Mouse (Mus musculus) myocyte (in vitro differentiated cells): Measurements from ENCODE around the gene Avil. TPM values are rescaled to one million over a fixed set of nuclear protein-coding genes. Genes with fewer than 3 reads are reported as not detected.

Source experiments
- H3K27me3 ChIP-seq: one replicate; pipeline ENCODE4 v1.6.1; 2011; ENCODE audit not compliant: control insufficient read depth, insufficient read depth, insufficient read length
- H3K36me3 ChIP-seq: one replicate; pipeline ENCODE4 v1.6.1; 2011; ENCODE audit not compliant: control insufficient read depth, insufficient read depth
- H3K4me2 ChIP-seq: one replicate; pipeline ENCODE4 v1.6.1; 2011; ENCODE audit warnings: low read depth, control low read depth
- H3K4me3 ChIP-seq: one replicate; pipeline ENCODE4 v1.5.1; 2011; ENCODE audit warnings: mild to moderate bottlenecking, control low read depth, moderate library complexity
- H3K79me2 ChIP-seq: one replicate; pipeline ENCODE4 v1.6.1; 2011; ENCODE audit not compliant: control insufficient read depth, insufficient read depth
- H3ac ChIP-seq: one replicate; pipeline ENCODE4 v1.6.1; 2011; ENCODE audit not compliant: control insufficient read depth, insufficient read length
- CEBPB ChIP-seq: IDR thresholded peaks from 2 replicates; pipeline ENCODE4 v1.6.1; 2011; ENCODE audit warnings: mild to moderate bottlenecking, moderate library complexity; ENCODE audit not compliant: poor library complexity, insufficient read depth, severe bottlenecking
- E2F4 ChIP-seq: IDR thresholded peaks from one replicate; pipeline ENCODE4 v1.6.1; 2011; ENCODE audit warnings: mild to moderate bottlenecking, control low read depth, moderate library complexity; ENCODE audit not compliant: insufficient read depth
- MAX ChIP-seq: IDR thresholded peaks from one replicate; pipeline ENCODE4 v1.6.1; 2011; ENCODE audit warnings: low read depth, mild to moderate bottlenecking, control low read depth
- MYOD1 ChIP-seq, 3 experiments: IDR thresholded peaks; one replicate each; pipeline ENCODE4 v1.6.1; 2011; ENCODE audit warnings: control low read depth in 2 of 3, low read depth in 2 of 3, mild to moderate bottlenecking in 2 of 3, moderate library complexity in 1 of 3; ENCODE audit not compliant: insufficient read length in 2 of 3, control insufficient read depth in 1 of 3
- POLR2A ChIP-seq: IDR thresholded peaks from one replicate; pipeline ENCODE4 v1.6.1; 2011; ENCODE audit warnings: low read depth, mild to moderate bottlenecking, control low read depth, moderate library complexity; ENCODE audit not compliant: insufficient read length
- POLR2AphosphoS2 ChIP-seq: IDR thresholded peaks from one replicate; pipeline ENCODE4 v1.6.1; 2011; ENCODE audit warnings: low read depth, control low read depth; ENCODE audit not compliant: insufficient read length
- REST ChIP-seq: IDR thresholded peaks from one replicate; pipeline ENCODE4 v1.6.1; 2011; ENCODE audit warnings: mild to moderate bottlenecking, control low read depth, moderate library complexity; ENCODE audit not compliant: insufficient read depth, insufficient read length
- SRF ChIP-seq: IDR thresholded peaks from one replicate; pipeline ENCODE4 v1.6.1; 2011; ENCODE audit warnings: low read depth; ENCODE audit not compliant: control insufficient read depth, insufficient read length
- TCF12 ChIP-seq: IDR thresholded peaks from one replicate; pipeline ENCODE4 v1.6.1; 2011; ENCODE audit warnings: mild to moderate bottlenecking, control low read depth; ENCODE audit not compliant: poor library complexity, insufficient read depth, severe bottlenecking
- TCF3 ChIP-seq: IDR thresholded peaks from one replicate; pipeline ENCODE4 v1.6.1; 2011; ENCODE audit warnings: low read depth, control low read depth; ENCODE audit not compliant: insufficient read length
- USF1 ChIP-seq: IDR thresholded peaks from one replicate; pipeline ENCODE4 v1.6.1; 2011; ENCODE audit warnings: low read depth, mild to moderate bottlenecking, control low read depth, moderate library complexity
- polyA plus RNA-seq: library from polyadenylated mRNA; unstranded; fragments of >200 nt; fragmentation: generic; extraction: Trizol; gene quantifications from one replicate; pipeline ENCODE4 v1.2.1, GENCODE M21; 2012; ENCODE audit warnings: missing spikeins

Avil gene
- polyA plus RNA-seq, 1 experiment: 33.3 TPM

- Histone ChIP-seq H3K79me2 (peaks cover 4% of the 10 kb centered on the region), H3K27me3 (no peaks in the 10 kb centered on the region), H3K36me3 (no peaks in the 10 kb centered on the region), H3ac (peak overlapping the region; percentile 36), H3K4me2 (peak overlapping the region; percentile 97), H3K4me3 (peak overlapping the region; percentile 92)
- TF ChIP-seq MAX (no peak), CEBPB (no peak), MYOD1 (IDR thresholded peaks at IDR 0.05; ENCODE audit: control insufficient read depth in 1 of 3, insufficient read length in 2 of 3, low read depth in 2 of 3) (no peak), TCF3 (no peak), SRF (no peak)
Observed at GRCm38 (mm10) chr10:127040569-127041214, 40.2 kb downstream of the Avil start.

DNA sequence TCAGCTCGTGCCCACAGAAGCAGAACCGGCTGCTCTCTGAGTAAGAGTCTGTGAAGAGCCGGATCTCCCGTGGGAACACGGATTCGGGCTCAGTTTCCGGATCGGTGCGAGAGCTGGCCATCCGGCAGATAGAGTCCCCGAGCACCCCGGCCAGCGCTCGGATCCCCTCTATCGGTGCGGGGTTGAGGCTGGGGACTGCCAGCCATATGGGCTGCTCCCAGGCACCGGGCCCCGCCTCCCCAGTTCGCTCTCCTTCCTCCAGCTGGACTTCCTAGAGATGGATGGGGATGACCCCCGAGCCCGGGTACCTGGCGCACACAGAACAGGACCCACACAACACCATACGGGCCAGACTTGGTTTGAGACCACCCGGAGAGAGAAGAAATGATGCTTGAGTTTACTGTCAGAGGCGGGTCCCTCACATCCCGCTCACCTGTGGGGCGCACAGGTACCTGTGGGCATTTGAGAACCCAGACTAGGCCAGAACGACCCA lies 40.8 kb downstream of the Avil start, which contains the start of the genes Mettl1 and Eef1akmt3:
Mettl1 (plus strand) TSS at position 141 of the 493 bp plus-strand sequence.
Eef1akmt3 (minus strand) TSS at position 240 of the 493 bp plus-strand sequence.
- no peaks in the 10 kb centered on the region for H3K36me3 ChIP-seq
- no peak for TF ChIP-seq MAX

DNA sequence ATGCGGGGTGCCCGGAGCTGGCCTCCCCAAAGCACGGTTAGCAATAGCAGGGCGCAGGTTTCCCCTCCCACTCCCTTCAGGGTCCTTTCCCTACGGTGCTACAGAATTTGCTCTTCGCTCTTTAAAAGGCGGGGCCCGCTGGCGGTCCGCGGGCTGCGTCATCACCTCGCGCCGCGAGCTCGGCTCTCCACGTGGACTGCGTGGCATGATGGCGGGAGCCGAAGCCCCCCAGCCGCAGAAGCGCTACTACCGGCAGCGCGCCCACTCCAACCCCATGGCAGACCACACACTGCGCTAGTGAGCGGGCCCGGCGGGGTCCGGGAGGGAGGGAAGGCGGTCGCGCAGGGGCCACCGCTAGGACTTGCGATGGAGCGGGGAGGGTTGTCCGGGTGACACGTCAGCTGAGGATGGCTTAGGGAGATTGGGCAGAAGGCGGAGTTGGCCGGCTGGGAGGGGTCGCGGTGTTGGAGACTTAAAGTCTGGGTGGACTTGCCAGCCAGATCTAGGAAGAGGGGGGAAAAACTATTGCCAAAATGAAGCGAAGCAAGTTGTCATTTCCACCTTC lies 41.3 kb downstream of the Avil start:
- peak overlapping the region; percentile 92 for H3K4me3 ChIP-seq
- H3K4me2 ChIP-seq: peak overlapping the region; percentile 97
- H3K36me3 ChIP-seq: no peaks in the 10 kb centered on the region
- no peaks in the 10 kb centered on the region for H3K27me3 ChIP-seq
- H3K79me2 ChIP-seq: peaks cover 4% of the 10 kb centered on the region
- H3ac ChIP-seq: peak overlapping the region; percentile 36
- TF ChIP-seq E2F4: no peak
- peak; percentile 52 for TF ChIP-seq POLR2AphosphoS2
- TF ChIP-seq MYOD1 (IDR thresholded peaks at IDR 0.05; ENCODE audit: control insufficient read depth in 1 of 3, insufficient read length in 2 of 3, low read depth in 2 of 3): no peak
- TF ChIP-seq TCF12: no peak
- TF ChIP-seq CEBPB: no peak
- TF ChIP-seq REST: no peak
- TF ChIP-seq MAX: peak; percentile 68
- TF ChIP-seq POLR2A: peak; percentile 54
- TF ChIP-seq USF1: peak; percentile 45
- TF ChIP-seq SRF: peak; percentile 31

More for the DNA sequence above, 40.8 kb downstream of the Avil start, which contains the start of the genes Mettl1 and Eef1akmt3:
- Histone ChIP-seq H3K27me3 (no peaks in the 10 kb centered on the region), H3K4me2 (peak within 1 kb of the TSS; percentile 97), H3K4me3 (peak within 1 kb of the TSS; percentile 92), H3ac (peak within 1 kb of the TSS; percentile 36), H3K79me2 (peaks cover 4% of the 10 kb centered on the region)

GRCm38 (mm10) chr10:127042468-127043115 lies 42.1 kb downstream of the Avil start:
- Histone ChIP-seq H3ac (peak overlapping the region; percentile 36), H3K4me3 (peak overlapping the region; percentile 92), H3K27me3 (no peaks in the 10 kb centered on the region), H3K36me3 (no peaks in the 10 kb centered on the region), H3K4me2 (peak overlapping the region; percentile 65), H3K79me2 (peaks cover 4% of the 10 kb centered on the region)
- TF ChIP-seq POLR2A: no peak
- TF ChIP-seq TCF12: no peak
- no peak for TF ChIP-seq SRF

GRCm38 (mm10) chr10:127043187-127043586 lies 42.7 kb downstream of the Avil start:
- Histone ChIP-seq H3K4me2 (peak overlapping the region; percentile 65), H3K4me3 (peak overlapping the region; percentile 92)

More at GRCm38 (mm10) chr10:127043187-127043586, 42.7 kb downstream of the Avil start:
- TF ChIP-seq MAX (no peak), SRF (no peak), CEBPB (no peak), TCF3 (no peak), POLR2A (no peak)
- Histone ChIP-seq H3K79me2 (peaks cover 4% of the 10 kb centered on the region), H3K27me3 (no peaks in the 10 kb centered on the region), H3ac (no peak overlapping the region), H3K36me3 (no peaks in the 10 kb centered on the region)
